Mouse (Mus musculus) stomach, postnatal 0 days (tissue): ENCODE measurements at regions not wholly inside any gene's neighbourhood (a gene's known extent, or its start where the extent isn't known, plus 50 kb on each side); places are given as distances from the start of the nearest gene placed in this dataset.

ENCODE experiments used
- CTCF ChIP-seq: IDR thresholded peaks from 2 replicates; pipeline ENCODE4 v1.5.1; 2016; ENCODE audit warnings: antibody characterized with exemption, low read depth, mild to moderate bottlenecking, moderate library complexity
- EP300 ChIP-seq: optimal IDR thresholded peaks from 2 replicates; pipeline ENCODE3; 2016; ENCODE audit warnings: antibody characterized with exemption

GRCm38 (mm10) chr9:41268112-41268511, 106.6 kb upstream of the Ubash3b start:
- TF ChIP-seq CTCF (no peak), EP300 (no peak)
